Mouse (Mus musculus): ENCODE results near the gene Afap1l2.
A peak's percentile ranks its signal among the peaks of the same experiment; 100 is the strongest.

The Afap1l2 gene

DNA sequence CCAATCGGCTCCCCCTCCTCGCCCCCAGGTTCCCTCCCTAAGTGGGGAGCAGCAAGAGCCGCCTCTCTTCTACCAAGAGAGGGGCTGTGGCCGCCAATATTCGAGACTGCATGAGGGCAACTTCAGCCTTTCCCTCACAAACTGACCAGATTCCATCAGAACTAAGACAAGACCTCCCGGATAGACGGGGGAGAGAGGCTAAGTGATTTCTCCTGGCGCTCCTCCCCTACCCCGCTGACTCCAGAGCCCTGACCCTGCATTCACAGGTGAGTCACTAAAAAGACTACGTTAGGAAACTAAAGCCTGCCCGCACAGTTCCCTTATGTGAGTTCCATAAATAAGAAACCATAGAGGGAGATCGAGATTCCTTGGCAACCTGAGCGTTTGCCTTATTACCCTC lies 1.2 kb downstream of the Afap1l2 start:
- DNase-seq: no peak

DNA sequence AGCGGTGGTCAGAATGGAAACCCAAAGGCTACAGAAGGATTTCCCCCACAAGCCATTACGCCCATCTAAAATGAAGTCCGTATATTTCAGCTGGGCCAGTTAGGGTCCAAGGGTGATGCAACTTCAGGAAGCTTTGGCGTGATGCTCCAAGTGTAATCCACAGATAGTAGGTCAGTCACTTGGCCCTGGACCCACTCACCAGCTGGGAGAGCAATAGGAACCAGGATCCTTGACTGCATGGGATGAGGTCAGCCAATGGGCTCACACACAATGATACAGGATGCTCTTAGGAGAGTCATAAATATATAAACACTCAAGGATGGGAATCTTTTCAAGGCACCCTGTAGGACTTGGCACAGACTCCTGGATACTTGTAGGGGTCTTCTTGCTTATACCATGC lies 3.0 kb downstream of the Afap1l2 start:
- no peak for DNase-seq

DNA sequence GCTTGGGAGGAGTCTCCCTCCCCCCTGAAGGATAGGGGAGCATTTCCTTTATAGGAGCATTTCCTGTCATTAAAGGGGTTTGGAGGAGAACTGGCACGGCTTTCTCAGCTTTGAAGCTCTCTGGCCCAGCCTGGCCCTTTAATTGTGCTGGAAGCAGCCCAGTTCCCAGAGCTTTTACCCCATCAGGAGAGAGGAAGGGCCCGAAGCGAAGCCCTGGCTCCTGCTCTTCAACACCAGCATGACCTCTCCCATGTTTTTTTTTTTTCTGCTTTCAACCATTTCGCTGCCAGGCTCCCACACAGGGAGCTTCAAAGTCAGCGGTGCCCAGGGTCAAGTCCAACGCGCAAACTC lies 4.6 kb downstream of the Afap1l2 start:
- peak; percentile 71 for DNase-seq

DNA sequence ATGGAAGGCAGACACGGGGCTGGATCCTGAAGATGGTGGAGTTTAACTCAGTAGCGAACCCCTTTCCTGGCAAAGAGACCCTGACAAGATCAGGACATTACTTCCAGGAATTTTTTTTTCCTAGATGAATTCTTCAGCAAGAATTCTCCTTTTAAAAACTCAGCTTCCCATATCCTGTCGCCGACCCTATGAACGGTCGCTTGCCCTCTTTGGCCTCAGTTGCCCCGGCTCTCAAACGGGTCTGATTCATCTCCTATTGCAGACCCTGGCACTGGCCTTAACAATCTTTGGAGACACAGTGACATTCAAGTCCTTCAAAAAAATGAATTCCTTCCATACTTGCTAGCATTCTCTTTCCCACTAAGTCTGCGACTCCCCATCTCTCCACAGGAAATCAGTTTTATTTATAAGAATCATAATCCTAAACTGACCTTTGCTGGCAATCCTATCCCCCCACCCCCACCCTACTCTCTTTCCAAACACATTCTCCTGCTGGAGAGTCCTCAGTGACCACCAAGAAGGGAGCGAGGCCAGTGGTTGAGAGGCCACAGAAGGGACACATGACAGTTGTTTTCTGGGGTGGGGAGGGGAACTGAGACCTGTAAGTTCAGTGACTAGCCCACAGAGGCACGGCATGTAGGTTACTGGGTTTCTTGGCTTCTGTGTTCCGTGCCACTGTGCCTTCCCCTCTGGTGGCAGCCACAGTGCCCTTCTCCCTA lies 5.1 kb downstream of the Afap1l2 start:
- no peak for DNase-seq

DNA sequence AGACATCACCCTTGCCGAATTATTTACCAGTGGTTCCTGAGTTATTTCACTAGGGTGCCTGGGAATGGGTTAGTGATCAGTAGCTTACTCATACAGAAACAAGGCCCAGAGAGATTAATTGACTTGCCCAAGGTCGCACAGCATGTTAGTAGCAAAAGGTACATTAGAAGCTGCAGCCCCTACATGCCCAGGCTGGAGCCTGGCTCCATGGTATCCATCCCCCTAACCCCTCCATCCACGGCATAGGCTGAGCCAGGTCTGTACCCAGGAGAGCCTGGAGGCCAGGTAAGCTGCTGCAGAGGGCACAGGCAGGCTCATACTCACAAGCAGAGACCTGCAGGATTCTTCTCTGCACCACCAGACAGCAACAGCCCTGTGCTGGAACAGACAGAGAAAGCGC lies 6.1 kb downstream of the Afap1l2 start:
- no peak for DNase-seq

DNA sequence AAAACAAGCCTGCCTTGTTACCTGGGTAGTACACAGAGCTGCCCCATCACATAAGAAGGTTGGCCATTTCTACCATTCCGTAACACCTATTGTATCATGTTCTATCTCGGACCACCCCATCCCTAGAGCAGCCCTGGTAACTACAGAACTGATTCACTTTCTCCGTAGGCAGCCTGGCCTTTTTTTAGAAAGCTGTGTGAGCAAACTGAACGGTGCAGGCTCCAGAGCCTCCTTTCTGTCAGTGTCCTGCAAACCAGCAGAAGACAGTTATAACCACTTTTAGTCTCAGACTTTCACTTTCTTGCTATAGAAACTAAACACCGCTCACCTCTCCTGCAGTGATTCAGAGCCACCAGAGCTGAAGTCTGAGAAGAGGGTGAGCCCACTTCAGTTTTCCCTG lies 7.4 kb downstream of the Afap1l2 start:
- no peak for DNase-seq

DNA sequence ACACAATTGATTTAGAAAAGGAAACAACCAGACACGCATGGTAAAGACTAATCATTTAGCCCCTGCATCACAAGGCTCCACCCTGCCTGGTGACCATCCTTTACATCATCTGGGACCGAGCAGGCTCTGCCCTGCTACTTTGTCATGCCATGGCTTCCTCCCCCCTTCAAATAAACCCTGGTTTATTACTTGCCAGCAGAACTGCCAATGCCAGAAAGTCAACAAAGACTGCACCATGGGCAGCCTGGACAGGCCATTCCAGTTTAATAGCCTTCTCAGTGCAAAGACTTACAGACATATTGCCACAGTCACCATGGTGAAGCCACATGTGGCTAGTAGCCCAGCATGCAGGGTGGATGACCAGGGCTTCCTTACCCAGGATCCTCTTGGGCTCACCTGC lies 8.2 kb downstream of the Afap1l2 start:
- no peak for DNase-seq

DNA sequence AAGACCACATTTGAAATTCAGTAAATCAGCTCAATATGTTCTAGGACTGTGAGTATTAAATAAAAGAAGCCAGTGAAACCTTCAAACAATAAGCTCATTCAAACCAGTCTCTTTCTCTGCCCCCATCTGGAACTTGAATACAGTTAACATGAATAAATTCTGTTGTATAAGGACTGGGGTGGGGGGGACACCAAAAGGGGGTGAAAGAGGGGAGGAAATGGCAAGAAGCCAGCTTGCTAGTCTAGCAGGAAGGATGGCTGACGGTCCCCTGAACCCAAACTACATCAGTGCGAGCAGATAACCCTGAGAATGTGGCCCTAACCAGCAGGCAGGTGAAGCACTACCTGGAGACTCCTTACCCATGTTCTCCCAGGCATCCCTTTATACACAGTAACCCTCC lies 9.1 kb downstream of the Afap1l2 start:
- DNase-seq: no peak

DNA sequence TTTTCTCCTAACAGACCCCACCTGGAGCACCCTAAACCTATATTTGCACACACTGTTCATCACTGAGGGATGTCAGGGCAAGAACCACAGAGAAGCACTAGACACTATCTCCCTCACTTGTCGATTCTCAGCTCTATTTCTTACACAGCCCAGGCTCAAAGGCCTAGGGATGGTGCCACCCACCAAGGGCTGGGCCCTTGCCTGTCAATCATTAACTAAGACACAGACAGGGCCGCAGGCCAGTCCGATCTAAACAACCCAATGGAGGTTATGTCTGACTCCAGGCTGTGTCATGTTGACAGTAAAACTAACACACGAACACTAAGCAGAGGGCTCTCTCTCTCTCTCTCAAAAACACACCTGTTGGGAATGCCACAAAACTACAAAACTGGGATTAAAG lies 9.7 kb downstream of the Afap1l2 start:
- DNase-seq: peak; percentile 84

DNA sequence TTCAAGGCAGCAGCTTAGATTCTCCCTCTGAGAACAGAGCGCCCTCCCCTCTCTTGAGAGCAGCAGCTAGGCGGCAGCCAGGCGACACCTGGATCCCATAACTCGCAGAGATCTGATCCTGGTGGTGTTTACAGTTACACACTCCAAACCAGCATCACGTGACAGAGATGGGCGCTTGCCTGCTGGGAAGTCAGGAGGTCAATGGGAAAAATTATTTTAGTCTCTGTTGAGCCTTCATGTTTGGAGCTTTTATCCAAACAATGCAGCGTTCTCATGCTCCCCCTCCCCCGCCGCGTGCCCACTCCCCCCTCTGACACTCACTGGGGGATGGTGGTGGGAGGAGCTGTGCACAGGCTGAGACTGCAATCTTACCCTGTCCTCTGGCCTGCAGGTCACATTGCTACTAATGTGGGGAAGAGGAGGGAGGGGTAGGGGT lies 10.8 kb downstream of the Afap1l2 start:
- peak; percentile 76 for DNase-seq

DNA sequence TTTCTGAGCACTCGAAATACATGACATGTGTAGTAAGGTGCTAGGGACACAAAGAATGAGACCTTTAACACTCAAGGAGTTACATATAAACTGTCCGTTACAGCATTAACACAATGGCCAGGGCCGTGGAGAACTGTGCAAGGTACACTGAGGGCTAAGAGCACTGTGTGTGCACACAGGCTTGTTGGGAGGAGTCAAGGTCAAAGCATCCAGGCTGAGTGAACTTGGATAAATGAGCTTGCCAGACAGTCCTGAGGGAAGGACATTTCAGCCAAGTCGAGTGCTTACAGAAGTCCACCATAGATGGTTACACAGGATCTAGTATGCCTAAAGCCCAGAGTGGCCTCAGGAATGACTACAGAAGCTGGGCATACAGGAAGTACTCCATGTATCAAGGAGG lies 12.6 kb downstream of the Afap1l2 start:
- peak; percentile 83 for DNase-seq

DNA sequence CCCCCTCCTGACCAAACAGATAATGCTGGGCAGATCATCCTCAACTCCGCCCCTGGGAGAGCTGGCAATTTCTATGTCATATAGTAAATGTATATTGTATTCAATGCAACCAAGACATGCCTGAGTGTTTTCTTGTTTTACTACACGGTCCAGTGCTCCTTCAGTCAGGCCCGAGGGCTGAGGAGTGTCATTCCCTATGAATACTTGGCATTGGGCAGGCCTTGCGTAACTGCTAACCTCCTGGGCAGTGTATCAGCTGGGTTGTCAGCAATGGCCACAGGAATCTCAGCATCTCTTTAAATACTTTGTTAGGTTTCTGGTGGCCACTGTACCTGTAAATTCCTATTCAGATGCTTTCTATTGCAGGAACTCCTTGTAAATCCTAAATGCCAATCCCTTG lies 13.4 kb downstream of the Afap1l2 start:
- DNase-seq: peak; percentile 83

DNA sequence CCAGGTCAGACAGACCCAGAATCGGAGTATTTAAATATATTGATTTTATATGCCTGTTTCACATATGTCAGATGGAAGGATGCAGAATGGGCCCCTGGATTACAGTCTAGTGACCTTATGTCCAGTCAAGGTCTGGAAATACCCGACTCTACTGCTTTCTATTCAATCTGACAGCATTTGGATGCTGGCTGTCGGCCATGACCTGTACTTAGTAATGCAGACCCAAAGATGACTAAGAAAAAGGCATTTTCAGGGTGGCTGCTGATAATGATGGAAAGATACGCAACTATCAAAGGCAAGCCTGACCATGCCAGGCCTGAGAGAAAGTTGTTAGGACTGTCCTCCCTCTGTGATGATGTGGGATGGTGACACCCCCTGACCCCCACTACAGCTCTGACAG lies 14.3 kb downstream of the Afap1l2 start:
- DNase-seq: no peak

DNA sequence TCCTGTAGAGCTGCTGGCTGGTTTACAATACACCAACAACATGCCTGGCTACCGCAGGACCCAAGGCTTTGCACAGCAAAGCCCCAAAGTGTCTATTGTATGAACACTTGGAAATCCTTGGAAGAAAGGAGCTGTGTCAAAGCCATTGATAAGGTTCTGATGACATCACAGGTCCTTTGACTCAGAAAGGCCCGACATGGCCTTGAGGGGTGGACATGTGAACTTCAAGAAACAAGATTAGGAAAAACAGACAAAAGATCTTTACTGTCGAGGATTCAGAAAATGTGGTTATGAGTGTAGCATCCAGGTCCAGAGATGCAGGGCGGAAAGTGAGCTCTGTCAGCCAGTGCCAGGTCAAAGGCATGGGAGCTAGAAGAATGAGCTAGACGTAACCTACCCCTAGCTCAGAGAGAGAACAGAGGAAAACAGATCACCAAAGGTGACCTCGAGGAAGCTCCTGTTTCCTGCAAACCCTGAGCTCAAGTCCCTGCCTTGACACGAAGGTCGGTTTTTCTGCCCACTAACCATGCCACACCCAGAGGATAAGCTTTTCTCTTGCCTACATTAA lies 15.0 kb downstream of the Afap1l2 start:
- no peak for DNase-seq

DNA sequence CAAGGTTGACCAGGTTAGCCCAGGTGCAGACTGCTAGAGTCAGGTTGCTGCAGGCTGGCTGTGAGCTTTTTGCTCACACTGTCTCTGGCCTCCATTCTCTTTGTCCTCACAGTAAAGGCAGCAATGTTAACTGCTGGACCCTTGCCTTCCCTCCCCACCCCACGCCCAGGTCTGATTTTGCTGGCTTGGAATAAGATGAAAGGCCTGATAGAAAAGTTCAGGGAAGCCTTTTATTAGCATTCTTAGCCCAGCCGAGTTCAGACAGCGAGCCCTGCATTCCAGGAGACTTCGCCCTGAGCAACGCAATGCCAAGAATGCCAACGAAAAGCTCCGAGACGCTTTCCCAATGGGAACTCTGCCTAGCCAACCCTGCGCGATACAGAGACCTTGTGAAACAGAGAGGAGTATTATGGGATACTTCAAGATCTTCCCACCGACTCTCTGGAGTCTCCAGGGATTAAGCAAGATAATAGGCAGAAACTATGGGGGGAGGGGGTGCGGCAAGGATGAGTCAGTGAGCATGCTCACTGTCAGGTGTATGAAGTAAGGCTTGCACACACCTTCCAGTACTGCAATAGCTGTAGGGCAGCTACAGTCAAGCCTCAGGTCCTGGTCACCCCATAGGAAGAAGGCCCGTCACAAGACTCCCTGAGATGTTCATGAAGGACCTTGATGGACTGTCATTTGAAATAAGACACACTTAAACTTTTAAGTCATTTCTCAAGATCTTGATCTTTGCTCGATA lies 17.5 kb downstream of the Afap1l2 start:
- DNase-seq: peak; percentile 74

DNA sequence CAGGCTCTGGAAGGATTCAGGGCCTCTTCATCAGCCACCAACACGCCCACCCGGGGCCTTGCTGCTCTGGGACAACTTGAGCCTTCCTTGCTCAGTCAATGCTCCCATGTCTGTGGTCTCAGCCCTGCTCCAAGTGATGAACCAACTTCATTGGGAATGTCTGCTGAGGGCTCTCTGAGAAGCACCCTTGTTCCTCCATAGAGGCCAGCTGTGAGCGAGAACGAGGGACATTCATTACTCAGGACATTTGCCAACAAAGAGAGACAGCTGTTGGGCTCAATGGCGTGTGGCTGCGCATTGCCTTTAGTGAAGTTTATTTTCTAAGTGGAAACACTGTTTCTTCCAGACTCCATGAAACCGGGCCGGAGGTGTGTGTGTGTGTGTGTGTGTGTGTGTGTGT lies 18.9 kb downstream of the Afap1l2 start:
- DNase-seq: no peak

DNA sequence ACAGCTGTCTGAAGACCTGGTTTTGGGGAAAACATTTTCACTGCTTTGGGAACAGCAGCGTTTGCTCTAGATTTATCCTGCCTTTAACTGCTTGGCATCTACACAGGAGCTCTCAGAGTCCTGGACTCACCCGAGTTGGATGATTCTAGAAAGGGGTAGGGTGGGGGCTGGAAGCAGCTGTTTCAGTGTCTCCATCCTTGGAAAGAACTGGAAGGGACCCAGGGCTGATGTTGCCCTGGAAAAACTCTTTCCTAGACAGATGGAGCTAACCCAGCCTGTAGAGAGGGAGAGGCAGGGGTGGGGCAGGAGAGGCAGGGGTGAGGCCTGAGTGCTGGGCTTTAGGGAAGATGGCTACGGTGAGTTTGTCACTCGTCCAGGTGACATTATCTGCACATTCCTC lies 23.8 kb downstream of the Afap1l2 start:
- DNase-seq: no peak

DNA sequence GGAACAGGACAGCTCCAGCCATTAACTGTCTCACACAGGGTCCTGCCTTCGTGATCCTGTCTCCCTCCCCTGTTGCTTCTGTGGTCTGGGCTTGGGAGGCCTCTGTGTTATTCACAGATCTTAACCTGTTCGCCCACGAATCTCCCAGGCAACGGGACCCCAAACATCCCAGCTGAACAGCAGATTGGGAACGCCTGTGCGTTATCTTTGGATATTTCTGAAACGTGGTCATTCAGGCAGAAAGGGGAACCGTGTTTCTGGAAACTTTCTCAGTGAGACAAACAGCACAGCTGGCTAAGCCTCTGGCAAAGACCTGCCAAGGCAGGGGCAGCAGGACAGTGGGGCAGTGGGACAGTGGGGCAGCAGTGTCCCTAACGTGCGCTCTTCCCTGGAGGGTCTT lies 24.3 kb downstream of the Afap1l2 start:
- no peak for DNase-seq

DNA sequence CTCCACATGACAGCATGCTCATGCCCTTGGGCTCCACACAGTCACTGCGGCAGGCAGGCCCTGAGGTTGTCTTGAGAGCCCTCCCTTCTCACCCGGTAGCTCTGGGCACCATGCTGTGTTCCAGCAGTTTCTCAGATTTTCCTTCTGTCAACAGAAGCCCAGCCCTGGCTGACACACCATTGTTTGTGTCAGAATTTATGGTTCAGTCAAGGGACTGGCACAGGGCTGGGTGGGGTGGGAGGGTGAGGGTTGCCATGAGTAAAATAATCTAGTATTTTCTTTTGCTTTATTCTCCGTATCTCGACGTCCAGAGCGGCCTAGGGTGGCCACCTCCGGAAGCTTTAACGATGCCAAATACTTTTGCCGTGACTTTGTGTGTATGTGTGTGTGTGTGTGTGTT lies 26.3 kb downstream of the Afap1l2 start:
- DNase-seq: no peak

DNA sequence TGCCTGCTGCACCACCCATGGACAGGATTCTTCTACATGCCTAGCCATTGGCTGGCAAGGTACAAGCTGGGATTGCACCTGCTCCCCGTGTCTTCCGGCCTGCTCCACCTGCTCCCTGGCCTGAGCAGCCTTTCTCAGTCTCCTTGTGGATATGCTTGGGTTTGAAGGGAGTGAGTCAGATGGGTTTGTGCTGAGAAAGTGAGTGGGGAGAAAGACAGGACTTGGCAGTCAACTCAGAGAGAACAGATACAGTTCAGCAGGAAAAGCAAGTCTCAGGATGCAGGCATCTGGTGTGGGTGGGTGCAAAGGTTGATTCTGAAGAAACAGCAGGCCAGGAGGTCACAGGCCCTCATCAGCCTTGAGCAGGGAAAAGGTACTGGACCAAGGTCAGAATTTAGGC lies 27.2 kb downstream of the Afap1l2 start:
- DNase-seq: peak; percentile 88

DNA sequence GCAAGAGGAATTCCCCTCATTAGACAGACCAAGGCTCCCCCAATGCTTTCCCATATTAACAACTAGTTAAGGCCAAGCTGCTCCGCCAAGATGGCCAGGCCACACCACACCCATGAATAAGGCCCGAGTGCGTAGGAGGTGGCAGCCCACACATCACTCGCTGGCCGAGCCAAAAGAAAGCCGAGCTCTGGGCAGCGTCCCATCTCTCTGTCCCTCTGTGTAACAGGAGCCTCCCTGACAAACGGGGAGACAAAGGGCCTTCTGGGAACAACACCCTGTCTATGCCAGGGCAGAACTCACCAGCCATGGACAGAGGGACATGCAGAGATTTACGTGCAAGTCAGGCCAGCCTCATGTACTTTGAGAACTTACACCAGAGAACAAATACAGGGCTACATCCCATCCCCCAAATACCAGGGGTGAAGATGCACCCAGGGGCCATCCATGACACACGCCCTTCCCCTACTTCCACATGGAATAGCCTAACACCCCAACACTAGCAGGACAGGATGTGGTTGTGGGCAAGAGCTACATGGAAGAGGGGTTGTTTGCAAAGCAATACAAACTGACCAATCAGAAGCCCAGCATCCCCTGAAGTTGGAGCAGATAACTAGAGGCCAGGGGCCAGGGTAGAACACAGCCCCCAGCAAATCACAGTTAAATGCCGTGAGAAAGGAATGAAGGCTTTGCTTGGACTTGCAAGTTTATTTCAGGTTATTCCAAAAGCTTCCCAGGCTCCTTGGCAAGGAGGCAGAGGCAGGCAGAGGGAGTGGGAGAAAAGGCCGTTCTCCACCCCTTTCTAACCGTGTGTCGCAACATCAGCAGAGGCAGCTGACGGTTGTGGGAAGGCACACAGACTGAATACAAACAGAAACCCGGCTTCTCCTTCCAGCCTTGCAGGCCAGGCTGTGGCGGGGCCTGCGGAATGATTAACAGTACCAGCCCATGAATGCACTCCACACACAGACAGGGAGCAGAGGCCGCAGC lies 30.8 kb downstream of the Afap1l2 start:
- DNase-seq: peak; percentile 81

DNA sequence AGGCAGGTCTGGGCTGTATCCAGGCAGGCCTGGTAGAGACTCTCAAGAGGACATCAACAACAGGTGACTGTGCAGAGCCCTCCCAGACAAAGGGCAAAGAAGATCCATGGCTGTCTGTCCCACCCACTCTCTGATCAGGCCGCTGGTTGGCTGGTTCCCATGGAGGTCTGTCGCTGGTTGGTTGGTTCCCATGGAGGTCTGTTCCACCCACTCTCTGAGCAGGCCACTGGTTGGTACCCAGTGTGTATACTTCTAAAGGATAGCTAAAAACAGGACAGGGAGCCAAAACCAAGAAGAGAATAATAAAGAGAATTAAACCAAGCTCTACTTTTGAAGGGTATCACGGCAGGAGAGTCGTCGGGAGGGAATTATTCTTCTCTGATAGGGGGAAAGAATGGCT lies 31.5 kb downstream of the Afap1l2 start:
- no peak for DNase-seq

DNA sequence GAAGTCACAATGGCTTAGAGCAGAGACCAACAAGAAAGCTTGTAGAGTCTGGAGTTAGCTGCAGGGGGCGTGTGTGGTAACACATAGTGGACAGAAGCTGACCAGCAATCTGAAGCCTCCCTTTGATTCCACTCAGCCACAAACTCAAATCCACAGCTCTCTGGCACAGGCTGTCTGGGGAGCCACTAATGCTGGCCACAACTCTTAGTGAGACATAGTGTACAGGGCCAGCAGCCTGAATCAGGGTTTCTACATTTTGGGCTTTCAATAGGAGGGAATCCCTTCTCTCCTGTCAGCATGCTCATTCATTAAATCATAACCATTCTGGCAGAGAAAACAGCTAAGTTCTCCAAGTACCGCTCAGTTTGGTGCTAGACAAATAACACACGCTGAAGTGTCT lies 32.5 kb downstream of the Afap1l2 start:
- DNase-seq: no peak

Data from kidney, adult 9 months (tissue).